Mouse (Mus musculus): ENCODE data around the gene Rnaseh2c. TPM values are rescaled to one million over a fixed set of nuclear protein-coding genes. Genes with fewer than 3 reads are reported as not detected.

Rnaseh2c gene
- total and polyA plus RNA-seq, 2 experiments from 2014 or later = 27.1 to 50.9 TPM

DNA sequence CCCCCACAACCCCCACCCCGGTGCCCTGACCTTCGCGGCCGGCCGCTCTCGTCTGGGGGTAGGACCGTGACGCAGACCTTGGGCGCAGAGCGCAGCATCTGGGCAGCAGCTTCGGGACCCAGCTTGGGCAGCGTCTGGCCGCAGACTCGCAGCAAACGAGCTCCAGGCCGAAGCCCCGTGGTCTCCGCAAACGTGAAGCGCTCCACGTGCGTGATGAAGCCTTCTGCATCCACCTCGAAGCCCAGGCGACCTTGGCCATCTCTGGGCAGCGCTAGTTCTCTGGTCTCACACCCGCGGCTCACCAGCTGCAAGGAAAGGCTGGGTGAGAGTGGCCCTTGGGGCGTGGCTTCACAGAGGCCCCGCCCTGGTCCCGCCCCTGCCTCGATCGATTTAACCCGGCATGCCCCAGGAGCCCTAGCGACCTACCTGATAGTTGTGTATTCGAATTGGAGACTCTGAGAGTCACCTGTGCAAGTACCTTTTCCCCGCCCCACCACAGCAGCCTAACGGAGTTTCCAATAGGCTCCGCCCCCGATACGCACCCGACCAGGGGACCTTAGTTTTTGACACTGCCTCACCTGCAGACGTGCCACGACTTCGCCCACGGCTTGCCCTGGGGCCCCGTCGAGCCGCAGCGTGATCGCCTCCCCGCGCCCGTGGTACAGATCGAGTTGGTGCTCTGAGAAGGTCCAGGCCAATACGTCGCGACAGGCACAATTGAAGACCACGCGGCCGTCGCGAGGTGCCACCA is 52.5 kb downstream of the Rnaseh2c start:
- Histone ChIP-seq H3K4me3 (ENCODE audit: low read depth, low read length) (peak overlapping the region; percentile 43), H3K9me3 (ENCODE audit: low read length) (no peaks in the 10 kb centered on the region), H3K4me1 (ENCODE audit: insufficient read depth, low read length) (peaks cover 5% of the 10 kb centered on the region; the same call in 1 of the 2 replicates), H3K4me2 (ENCODE audit: low read depth, low read length, poor library complexity, severe bottlenecking) (peak overlapping the region; percentile 61), H3K27me3 (ENCODE audit: insufficient read depth, low read length) (peaks cover 13% of the 10 kb centered on the region; the same call in 1 of the 2 replicates), H3K36me3 (ENCODE audit: insufficient read depth, low read length) (peaks cover 7% of the 10 kb centered on the region), H3K9ac (replicated peaks; ENCODE audit: low read length, poor library complexity, severe bottlenecking) (peak overlapping the region; percentile 47), H3K27ac (ENCODE audit: low read depth, low read length) (no peak overlapping the region)
- 6% methylated on average over 62 of the region's 62 CpGs for WGBS
- DNase-seq (ENCODE audit: low spot score) (peak; percentile 44), ATAC-seq (ENCODE audit: low FRiP score) (peak; percentile 34)
- no peak for TF ChIP-seq CTCF (IDR thresholded peaks at IDR 0.05)

DNA sequence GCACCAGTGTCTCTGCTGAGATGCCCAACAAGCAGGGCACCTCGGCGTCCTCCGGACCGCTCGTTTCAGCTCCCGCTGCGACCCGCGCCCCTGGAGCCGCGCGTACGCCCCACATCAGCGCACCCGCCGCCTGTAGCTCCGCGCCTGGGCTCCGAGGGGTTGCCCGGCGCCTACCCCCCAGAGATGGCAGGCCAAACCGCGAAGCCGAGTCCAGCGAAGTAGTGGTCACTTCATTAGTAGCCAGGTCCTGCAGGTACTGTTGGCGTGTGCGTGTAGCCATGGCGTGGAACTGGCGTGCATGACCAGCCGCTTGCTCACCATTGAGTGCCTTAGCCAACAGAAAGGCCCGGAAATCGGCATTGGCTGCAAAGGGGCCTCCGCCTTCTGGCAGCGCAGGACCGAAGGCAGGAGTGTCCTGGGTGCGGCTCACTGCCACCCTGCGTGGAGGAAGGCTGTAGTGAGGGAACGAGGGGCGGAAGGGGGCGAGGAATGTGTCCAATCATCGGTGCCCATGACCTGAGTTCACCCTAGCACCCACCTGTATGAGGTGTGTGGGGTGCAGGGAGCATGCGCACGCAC is 53.1 kb downstream of the Rnaseh2c start:
- Histone ChIP-seq H3K4me3 (ENCODE audit: low read depth, low read length) (peak overlapping the region; percentile 43), H3K27ac (ENCODE audit: low read depth, low read length) (no peak overlapping the region), H3K9me3 (ENCODE audit: low read length) (no peaks in the 10 kb centered on the region), H3K27me3 (ENCODE audit: insufficient read depth, low read length) (peaks cover 13% of the 10 kb centered on the region; the same call in 1 of the 2 replicates), H3K4me1 (ENCODE audit: insufficient read depth, low read length) (peaks cover 5% of the 10 kb centered on the region; the same call in 1 of the 2 replicates), H3K36me3 (ENCODE audit: insufficient read depth, low read length) (peaks cover 7% of the 10 kb centered on the region), H3K9ac (replicated peaks; ENCODE audit: low read length, poor library complexity, severe bottlenecking) (peak overlapping the region; percentile 47), H3K4me2 (ENCODE audit: low read depth, low read length, poor library complexity, severe bottlenecking) (peak overlapping the region; percentile 61)
- DNase-seq (ENCODE audit: low spot score) = no peak
- WGBS = 15% methylated on average over 41 of the region's 43 CpGs
- TF ChIP-seq CTCF (IDR thresholded peaks at IDR 0.05) = no peak
- ATAC-seq (ENCODE audit: low FRiP score) = no peak; the same call in 1 of the 2 replicates

Other genes with a start within 250 kb of the Rnaseh2c start
- 26.0 and 33.4 TPM in 2 replicates for gene Eif1ad, start 235.1 kb upstream of the Rnaseh2c start, total RNA-seq (2014; rRNA removed)
- 43.0 and 50.3 TPM in 2 replicates for gene Eif1ad, start 235.1 kb upstream of the Rnaseh2c start, polyA plus RNA-seq (2015; fragmentation: Nextera tagmentation; extraction: Ambion mirVana)
- gene Banf1, start 234.7 kb upstream of the Rnaseh2c start, total RNA-seq (2014; rRNA removed) = 72.9 and 79.6 TPM in 2 replicates
- gene Banf1, start 234.7 kb upstream of the Rnaseh2c start, polyA plus RNA-seq (2015; fragmentation: Nextera tagmentation; extraction: Ambion mirVana) = 310 and 313 TPM in 2 replicates
- gene Sart1, start 213.2 kb upstream of the Rnaseh2c start, total RNA-seq (2014; rRNA removed) = 28.9 and 37.0 TPM in 2 replicates
- 43.4 and 51.0 TPM in 2 replicates for gene Sart1, start 213.2 kb upstream of the Rnaseh2c start, polyA plus RNA-seq (2015; fragmentation: Nextera tagmentation; extraction: Ambion mirVana)
- not detected in 2 replicates for gene Tsga10ip, start 199.3 kb upstream of the Rnaseh2c start, total RNA-seq (2014; rRNA removed)
- gene Tsga10ip, start 199.3 kb upstream of the Rnaseh2c start, polyA plus RNA-seq (2015; fragmentation: Nextera tagmentation; extraction: Ambion mirVana) = 0.10 TPM in 1 of 2 replicates, not detected in the other
- 187 and 203 TPM in 2 replicates for gene Drap1, start 176.9 kb upstream of the Rnaseh2c start, total RNA-seq (2014; rRNA removed)
- gene Drap1, start 176.9 kb upstream of the Rnaseh2c start, polyA plus RNA-seq (2015; fragmentation: Nextera tagmentation; extraction: Ambion mirVana) = 332 and 342 TPM in 2 replicates
- 73.2 and 98.8 TPM in 2 replicates for gene AI837181, start 176.7 kb upstream of the Rnaseh2c start, total RNA-seq (2014; rRNA removed)
- 74.1 and 85.2 TPM in 2 replicates for gene AI837181, start 176.7 kb upstream of the Rnaseh2c start, polyA plus RNA-seq (2015; fragmentation: Nextera tagmentation; extraction: Ambion mirVana)
- 0.11 TPM in 1 of 2 replicates, not detected in the other for gene Fosl1, start 154.3 kb upstream of the Rnaseh2c start, total RNA-seq (2014; rRNA removed)
- gene Fosl1, start 154.3 kb upstream of the Rnaseh2c start, polyA plus RNA-seq (2015; fragmentation: Nextera tagmentation; extraction: Ambion mirVana) = not detected in 2 replicates
- gene Ccdc85b, start 144.0 kb upstream of the Rnaseh2c start, total RNA-seq (2014; rRNA removed) = 14.3 and 19.4 TPM in 2 replicates
- 15.4 and 15.6 TPM in 2 replicates for gene Ccdc85b, start 144.0 kb upstream of the Rnaseh2c start, polyA plus RNA-seq (2015; fragmentation: Nextera tagmentation; extraction: Ambion mirVana)
- gene Fibp, start 141.3 kb upstream of the Rnaseh2c start, total RNA-seq (2014; rRNA removed) = 91.4 and 122 TPM in 2 replicates
- 174 and 191 TPM in 2 replicates for gene Fibp, start 141.3 kb upstream of the Rnaseh2c start, polyA plus RNA-seq (2015; fragmentation: Nextera tagmentation; extraction: Ambion mirVana)
- 0.33 and 0.94 TPM in 2 replicates for gene Ctsw, start 133.4 kb upstream of the Rnaseh2c start, total RNA-seq (2014; rRNA removed)
- gene Ctsw, start 133.4 kb upstream of the Rnaseh2c start, polyA plus RNA-seq (2015; fragmentation: Nextera tagmentation; extraction: Ambion mirVana) = 1.5 and 1.9 TPM in 2 replicates
- 32.9 and 33.7 TPM in 2 replicates for gene Efemp2, start 127.9 kb upstream of the Rnaseh2c start, total RNA-seq (2014; rRNA removed)
- gene Efemp2, start 127.9 kb upstream of the Rnaseh2c start, polyA plus RNA-seq (2015; fragmentation: Nextera tagmentation; extraction: Ambion mirVana) = 35.2 and 36.1 TPM in 2 replicates
- 60.9 and 87.3 TPM in 2 replicates for gene Mus81, start 113.5 kb upstream of the Rnaseh2c start, total RNA-seq (2014; rRNA removed)
- 27.9 and 30.4 TPM in 2 replicates for gene Mus81, start 113.5 kb upstream of the Rnaseh2c start, polyA plus RNA-seq (2015; fragmentation: Nextera tagmentation; extraction: Ambion mirVana)
- 1,453 and 1,672 TPM in 2 replicates for gene Cfl1, start 111.4 kb upstream of the Rnaseh2c start, total RNA-seq (2014; rRNA removed)
- 3,482 and 3,602 TPM in 2 replicates for gene Cfl1, start 111.4 kb upstream of the Rnaseh2c start, polyA plus RNA-seq (2015; fragmentation: Nextera tagmentation; extraction: Ambion mirVana)
- gene 1700020D05Rik, start 98.1 kb upstream of the Rnaseh2c start, total RNA-seq (2014; rRNA removed) = 3.2 and 7.3 TPM in 2 replicates
- 0.20 TPM in 1 of 2 replicates, not detected in the other for gene 1700020D05Rik, start 98.1 kb upstream of the Rnaseh2c start, polyA plus RNA-seq (2015; fragmentation: Nextera tagmentation; extraction: Ambion mirVana)
- 86.2 and 100 TPM in 2 replicates for gene Snx32, start 91.3 kb upstream of the Rnaseh2c start, total RNA-seq (2014; rRNA removed)
- 88.7 and 94.4 TPM in 2 replicates for gene Snx32, start 91.3 kb upstream of the Rnaseh2c start, polyA plus RNA-seq (2015; fragmentation: Nextera tagmentation; extraction: Ambion mirVana)
- gene Ovol1, start 41.2 kb upstream of the Rnaseh2c start, total RNA-seq (2014; rRNA removed) = 0.27 TPM in 1 of 2 replicates, not detected in the other
- gene Ovol1, start 41.2 kb upstream of the Rnaseh2c start, polyA plus RNA-seq (2015; fragmentation: Nextera tagmentation; extraction: Ambion mirVana) = 0.05 TPM in 1 of 2 replicates, not detected in the other
- 12.8 and 14.5 TPM in 2 replicates for gene Ap5b1, start 33.8 kb upstream of the Rnaseh2c start, total RNA-seq (2014; rRNA removed)
- 1.9 and 2.2 TPM in 2 replicates for gene Ap5b1, start 33.8 kb upstream of the Rnaseh2c start, polyA plus RNA-seq (2015; fragmentation: Nextera tagmentation; extraction: Ambion mirVana)
- 126 and 150 TPM in 2 replicates for gene Kat5, start 8.4 kb downstream of the Rnaseh2c start, total RNA-seq (2014; rRNA removed)
- 73.9 and 76.8 TPM in 2 replicates for gene Kat5, start 8.4 kb downstream of the Rnaseh2c start, polyA plus RNA-seq (2015; fragmentation: Nextera tagmentation; extraction: Ambion mirVana)
- 30.3 and 34.8 TPM in 2 replicates for gene Rela, start 35.6 kb downstream of the Rnaseh2c start, total RNA-seq (2014; rRNA removed)
- 30.8 and 31.8 TPM in 2 replicates for gene Rela, start 35.6 kb downstream of the Rnaseh2c start, polyA plus RNA-seq (2015; fragmentation: Nextera tagmentation; extraction: Ambion mirVana)
- 26.1 and 36.0 TPM in 2 replicates for gene Sipa1, start 61.8 kb downstream of the Rnaseh2c start, total RNA-seq (2014; rRNA removed)
- 18.1 and 19.9 TPM in 2 replicates for gene Sipa1, start 61.8 kb downstream of the Rnaseh2c start, polyA plus RNA-seq (2015; fragmentation: Nextera tagmentation; extraction: Ambion mirVana)
- 18.3 and 24.0 TPM in 2 replicates for gene Map3k11, start 86.9 kb downstream of the Rnaseh2c start, total RNA-seq (2014; rRNA removed)
- 9.6 and 10.6 TPM in 2 replicates for gene Map3k11, start 86.9 kb downstream of the Rnaseh2c start, polyA plus RNA-seq (2015; fragmentation: Nextera tagmentation; extraction: Ambion mirVana)
- 95.5 and 103 TPM in 2 replicates for gene Pcnx3, start 87.0 kb downstream of the Rnaseh2c start, total RNA-seq (2014; rRNA removed)
- gene Pcnx3, start 87.0 kb downstream of the Rnaseh2c start, polyA plus RNA-seq (2015; fragmentation: Nextera tagmentation; extraction: Ambion mirVana) = 18.4 and 19.1 TPM in 2 replicates
- not detected in 2 replicates for gene Kcnk7, start 102.5 kb downstream of the Rnaseh2c start, total RNA-seq (2014; rRNA removed)
- 0.47 and 0.49 TPM in 2 replicates for gene Kcnk7, start 102.5 kb downstream of the Rnaseh2c start, polyA plus RNA-seq (2015; fragmentation: Nextera tagmentation; extraction: Ambion mirVana)
- gene Ehbp1l1, start 124.4 kb downstream of the Rnaseh2c start, total RNA-seq (2014; rRNA removed) = 25.6 and 26.3 TPM in 2 replicates
- gene Ehbp1l1, start 124.4 kb downstream of the Rnaseh2c start, polyA plus RNA-seq (2015; fragmentation: Nextera tagmentation; extraction: Ambion mirVana) = 65.2 and 65.4 TPM in 2 replicates
- 161 and 178 TPM in 2 replicates for gene Fam89b, start 127.8 kb downstream of the Rnaseh2c start, total RNA-seq (2014; rRNA removed)
- gene Fam89b, start 127.8 kb downstream of the Rnaseh2c start, polyA plus RNA-seq (2015; fragmentation: Nextera tagmentation; extraction: Ambion mirVana) = 126 TPM in 2 replicates
- gene Ltbp3, start 139.0 kb downstream of the Rnaseh2c start, total RNA-seq (2014; rRNA removed) = 28.8 and 29.3 TPM in 2 replicates
- 9.1 and 12.8 TPM in 2 replicates for gene Ltbp3, start 139.0 kb downstream of the Rnaseh2c start, polyA plus RNA-seq (2015; fragmentation: Nextera tagmentation; extraction: Ambion mirVana)
- 95.2 and 108 TPM in 2 replicates for gene Scyl1, start 169.5 kb downstream of the Rnaseh2c start, total RNA-seq (2014; rRNA removed)
- gene Scyl1, start 169.5 kb downstream of the Rnaseh2c start, polyA plus RNA-seq (2015; fragmentation: Nextera tagmentation; extraction: Ambion mirVana) = 84.2 and 85.8 TPM in 2 replicates

All from midbrain, postnatal 0 days (tissue).